Mouse (Mus musculus) embryonic facial prominence, embryonic 11.5 days (tissue): ENCODE results near the gene Ltbr. TPM values are rescaled to one million over a fixed set of nuclear protein-coding genes. Genes with fewer than 3 reads are reported as not detected.
A peak's percentile ranks its signal among the peaks of the same experiment; 100 is the strongest.

ENCODE experiments used
- ATAC-seq: fragments of 200-750 bp; cut with Nextera tagmentation; replicated peaks from 2 replicates; pipeline ENCODE4 v1.8.0; 2017; ENCODE audit warnings: low read depth; ENCODE audit not compliant: insufficient number of reproducible peaks, low FRiP score, low TSS enrichment
- DNase-seq: peaks from one replicate; pipeline ENCODE4 v3.0.0-alpha.2; 2015; ENCODE audit warnings: low spot score
- H3K27ac ChIP-seq: fragments of 300-500 bp; sonication (generic); replicated peaks from 2 replicates; pipeline ENCODE4 v1.5.1; 2014; ENCODE audit warnings: mild to moderate bottlenecking, low read depth, low read length, control low read depth
- H3K27me3 ChIP-seq: fragments of 300-500 bp; sonication (generic); 2 replicates; pipeline ENCODE4 v1.6.1; 2014; ENCODE audit warnings: mild to moderate bottlenecking, low read length, moderate library complexity, mixed read lengths; ENCODE audit not compliant: control insufficient read depth, insufficient read depth
- H3K36me3 ChIP-seq: fragments of 300-500 bp; sonication (generic); replicated peaks from 2 replicates; pipeline ENCODE4 v1.6.1; 2014; ENCODE audit warnings: low read depth, mild to moderate bottlenecking, low read length, moderate library complexity, mixed read lengths; ENCODE audit not compliant: control insufficient read depth, insufficient read depth
- H3K4me1 ChIP-seq: fragments of 300-500 bp; sonication (generic); 2 replicates; pipeline ENCODE4 v1.6.1; 2014; ENCODE audit warnings: low read length, mixed read lengths; ENCODE audit not compliant: control insufficient read depth, insufficient read depth
- H3K4me2 ChIP-seq: fragments of 300-500 bp; sonication (generic); 2 replicates; pipeline ENCODE4 v1.6.1; 2014; ENCODE audit warnings: low read depth, mild to moderate bottlenecking, control low read depth, low read length, moderate library complexity
- H3K4me3 ChIP-seq: fragments of 300-500 bp; sonication (generic); 2 replicates; pipeline ENCODE4 v1.5.1; 2014; ENCODE audit warnings: low read depth, low read length, control low read depth
- H3K9ac ChIP-seq: fragments of 300-500 bp; sonication (generic); replicated peaks from 2 replicates; pipeline ENCODE4 v1.6.1; 2014; ENCODE audit warnings: mild to moderate bottlenecking, control low read depth, low read length
- H3K9me3 ChIP-seq: fragments of 300-500 bp; sonication (generic); replicated peaks from 2 replicates; pipeline ENCODE4 v1.6.1; 2016; ENCODE audit warnings: mild to moderate bottlenecking, low read length, inconsistent platforms, mixed read lengths; ENCODE audit not compliant: control insufficient read depth
- WGBS: fragments of 180-500 bp; shearing (Covaris S2); extraction: QIAGEN DNeasy Blood & Tissue Kit; methylation state at CpG from one replicate; pipeline ENCODE4 v1.1.7; 2014; 5-methylcytosine and 5-hydroxymethylcytosine counted together
- polyA plus RNA-seq: library from polyadenylated mRNA; unstranded; fragments of >200 nt; fragmentation: Nextera tagmentation; extraction: Ambion mirVana; gene quantifications from 2 replicates; pipeline ENCODE4 v1.2.1, GENCODE M21; 2014

The Ltbr gene
- 22.8 and 24.3 TPM in 2 replicates for polyA plus RNA-seq

GRCm38 (mm10) chr6:125313546-125314230 is at the start of gene Ltbr:
Gene Ltbr (minus strand): TSS chr6:125313885.
- peak within 1 kb of the TSS; percentile 41 for H3K4me3 ChIP-seq
- under 1% methylated on average over 41 of the region's 46 CpGs for WGBS
- H3K9ac ChIP-seq: peak within 1 kb of the TSS; percentile 84
- peaks cover 4% of the 10 kb centered on the region; the same call in 1 of the 2 replicates for H3K4me1 ChIP-seq
- no peaks in the 10 kb centered on the region for H3K27me3 ChIP-seq
- no peaks in the 10 kb centered on the region for H3K9me3 ChIP-seq
- ATAC-seq (peak; percentile 55), DNase-seq (peak; percentile 76)
- peak within 1 kb of the TSS; percentile 53; the same call in 1 of the 2 replicates for H3K27ac ChIP-seq
- peak within 1 kb of the TSS; percentile 78 for H3K4me2 ChIP-seq
- no peaks in the 10 kb centered on the region for H3K36me3 ChIP-seq

- H3K4me3 ChIP-seq: no peak overlapping the region
- H3K9me3 ChIP-seq: no peaks in the 10 kb centered on the region
- H3K4me1 ChIP-seq: no peaks in the 10 kb centered on the region; the same call in 1 of the 2 replicates
- H3K9ac ChIP-seq: no peak overlapping the region
- no peak overlapping the region for H3K27ac ChIP-seq
- H3K27me3 ChIP-seq: peaks cover 3% of the 10 kb centered on the region; the same call in 1 of the 2 replicates
- peak overlapping the region; percentile 24; the same call in 1 of the 2 replicates for H3K4me2 ChIP-seq
- DNase-seq (no peak), ATAC-seq (no peak)
- WGBS: 16% methylated on average over 15 of the region's 15 CpGs
- H3K36me3 ChIP-seq: no peaks in the 10 kb centered on the region; the same call in 1 of the 2 replicates
Observed at GRCm38 (mm10) chr6:125363021-125363420, 49.3 kb upstream of the Ltbr start.

GRCm38 (mm10) chr6:125361467-125362291 is 48.0 kb upstream of the Ltbr start:
- H3K9ac ChIP-seq: 0 out of 2 replicates have a peak overlapping the region, but pooled peaks have one; percentile 5
- H3K9me3 ChIP-seq: no peaks in the 10 kb centered on the region
- H3K4me2 ChIP-seq: no peak overlapping the region
- peaks cover 3% of the 10 kb centered on the region; the same call in 1 of the 2 replicates for H3K27me3 ChIP-seq
- no peak overlapping the region for H3K27ac ChIP-seq
- no peak overlapping the region for H3K4me3 ChIP-seq
- no peaks in the 10 kb centered on the region; the same call in none of the 2 replicates for H3K36me3 ChIP-seq
- WGBS: 38% methylated on average over 38 of the region's 38 CpGs
- DNase-seq (peak; percentile 19), ATAC-seq (0 out of 2 replicates have a peak, but pooled peaks have one; percentile 16)
- no peaks in the 10 kb centered on the region; the same call in 1 of the 2 replicates for H3K4me1 ChIP-seq

- no peak for ATAC-seq
- peaks cover 3% of the 10 kb centered on the region; the same call in 1 of the 2 replicates for H3K27me3 ChIP-seq
- no peak overlapping the region for H3K4me3 ChIP-seq
- no peaks in the 10 kb centered on the region for H3K9me3 ChIP-seq
- no peak overlapping the region for H3K27ac ChIP-seq
- H3K4me2 ChIP-seq: no peak overlapping the region
- peaks cover under 1% of the 10 kb centered on the region; the same call in 1 of the 2 replicates for H3K4me1 ChIP-seq
- H3K9ac ChIP-seq: no peak overlapping the region
- no peaks in the 10 kb centered on the region; the same call in none of the 2 replicates for H3K36me3 ChIP-seq
- DNase-seq: no peak
- 62% methylated on average over 9 of the region's 9 CpGs for WGBS
Observed at GRCm38 (mm10) chr6:125360846-125361245, 47.2 kb upstream of the Ltbr start.

GRCm38 (mm10) chr6:125359999-125360398 is 46.3 kb upstream of the Ltbr start:
- no peak for DNase-seq
- 49% methylated on average over 9 of the region's 9 CpGs for WGBS
- Histone ChIP-seq H3K27me3 (peaks cover 3% of the 10 kb centered on the region; the same call in 1 of the 2 replicates), H3K9me3 (no peaks in the 10 kb centered on the region), H3K4me2 (no peak overlapping the region), H3K9ac (no peak overlapping the region), H3K27ac (no peak overlapping the region), H3K4me3 (no peak overlapping the region), H3K4me1 (peaks cover 9% of the 10 kb centered on the region), H3K36me3 (no peaks in the 10 kb centered on the region; the same call in none of the 2 replicates)
- ATAC-seq: no peak

- Histone ChIP-seq H3K9ac (no peak overlapping the region), H3K9me3 (no peaks in the 10 kb centered on the region), H3K27me3 (peaks cover 3% of the 10 kb centered on the region; the same call in 1 of the 2 replicates), H3K27ac (no peak overlapping the region), H3K4me2 (no peak overlapping the region), H3K4me3 (no peak overlapping the region), H3K36me3 (no peaks in the 10 kb centered on the region; the same call in none of the 2 replicates), H3K4me1 (peaks cover 16% of the 10 kb centered on the region)
- ATAC-seq (no peak), DNase-seq (no peak)
- WGBS: 88% methylated on average over 15 of the region's 15 CpGs
Observed at GRCm38 (mm10) chr6:125357334-125357733, 43.6 kb upstream of the Ltbr start.

GRCm38 (mm10) chr6:125356264-125356663 is 42.6 kb upstream of the Ltbr start:
- Histone ChIP-seq H3K27ac (no peak overlapping the region), H3K9me3 (no peaks in the 10 kb centered on the region), H3K9ac (no peak overlapping the region), H3K27me3 (0 out of 2 replicates have a peak, but pooled peaks cover under 1% of the 10 kb centered on the region), H3K4me2 (no peak overlapping the region), H3K4me3 (no peak overlapping the region), H3K4me1 (peaks cover 16% of the 10 kb centered on the region), H3K36me3 (no peaks in the 10 kb centered on the region; the same call in none of the 2 replicates)
- 21% methylated on average over 8 of the region's 8 CpGs for WGBS
- ATAC-seq: no peak
- peak; percentile 25 for DNase-seq
